Mouse (Mus musculus): ENCODE measurements around the gene Ccdc137. TPM values are rescaled to one million over a fixed set of nuclear protein-coding genes. Genes with fewer than 3 reads are reported as not detected.
"Not testable (repeated sequence)": the region's sequence is repeated elsewhere in the genome, so short reads cannot be mapped to it uniquely, and the experiment has no call there.

The Ccdc137 gene
- polyA plus RNA-seq (2015; fragmentation: Nextera tagmentation; extraction: Ambion mirVana), result 15.0 and 15.2 TPM in 2 replicates

DNA sequence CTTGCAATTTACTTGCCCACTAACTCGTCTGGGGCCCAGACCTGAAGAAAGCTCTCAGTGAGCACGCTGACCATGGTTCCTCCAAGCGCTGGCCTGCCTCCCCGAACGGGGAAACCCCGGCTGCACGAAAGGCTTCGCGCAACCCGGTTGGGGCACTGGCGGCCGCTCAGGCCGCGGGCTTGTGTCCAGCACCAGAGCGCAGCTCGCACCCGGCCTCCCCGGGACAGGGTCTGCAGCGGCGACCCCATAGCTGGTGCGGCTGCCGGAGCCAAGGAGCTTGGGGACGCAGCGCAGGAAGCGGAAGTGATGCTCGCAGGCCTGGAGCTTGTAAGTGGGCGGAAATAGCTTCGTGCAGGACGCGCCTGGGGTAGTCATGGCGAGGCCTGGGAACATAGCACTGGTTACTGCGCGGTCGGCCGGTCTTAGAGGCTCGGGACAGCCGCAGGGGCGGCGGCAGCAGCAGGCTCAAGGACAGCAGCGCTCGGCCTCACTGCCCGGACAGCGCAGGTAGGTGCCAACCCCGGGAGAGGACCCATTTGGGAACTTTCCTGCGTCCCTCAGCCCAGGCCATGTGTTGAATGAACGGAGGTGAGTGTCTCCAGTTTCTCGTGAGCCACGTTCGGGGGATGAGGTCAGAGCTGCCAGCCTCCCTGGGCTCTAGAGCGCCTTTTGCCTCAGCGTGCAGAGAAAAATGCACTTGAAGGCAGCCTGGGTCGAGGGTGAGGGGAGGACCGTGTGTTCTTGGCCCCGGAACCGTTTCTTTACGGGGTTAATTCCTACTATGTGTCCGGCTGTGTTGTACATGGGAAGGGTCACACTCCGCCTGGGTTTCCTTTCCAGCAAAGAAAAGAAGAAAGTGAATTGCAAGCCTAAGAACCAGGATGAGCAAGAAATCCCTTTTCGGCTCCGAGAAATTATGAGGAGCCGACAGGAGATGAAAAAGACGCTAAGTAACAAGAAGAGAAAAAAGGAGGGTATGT lies at the start of gene Ccdc137, which contains the start of gene Oxld1:
Gene Ccdc137, plus strand, starts transcription at position 344 of the 980 bp plus-strand sequence.
Gene Oxld1, minus strand, starts transcription at position 297 of the 980 bp plus-strand sequence.
- Histone ChIP-seq H3K27me3 (ENCODE audit: control insufficient read depth, insufficient read depth, low read depth, low read length) (no peaks in the 10 kb centered on the region), H3K27ac (ENCODE audit: low read length) (peak within 1 kb of the TSS; percentile 87), H3K36me3 (ENCODE audit: control insufficient read depth, insufficient read depth) (peaks cover 8% of the 10 kb centered on the region), H3K9me3 (replicated peaks; ENCODE audit: control insufficient read depth, low read length) (no peaks in the 10 kb centered on the region), H3K9ac (ENCODE audit: low read depth, low read length) (peak within 1 kb of the TSS; percentile 85), H3K4me2 (ENCODE audit: low read depth, low read length) (peak within 1 kb of the TSS; percentile 92), H3K4me3 (ENCODE audit: low read depth, low read length) (peak within 1 kb of the TSS; percentile 83), H3K4me1 (ENCODE audit: control insufficient read depth, low read depth, low read length) (peaks cover 39% of the 10 kb centered on the region)
- WGBS (ENCODE audit: insufficient replicate concordance), result 3% methylated on average over 62 of the region's 62 CpGs
- peak; percentile 84 for ATAC-seq (ENCODE audit: low read depth)

DNA sequence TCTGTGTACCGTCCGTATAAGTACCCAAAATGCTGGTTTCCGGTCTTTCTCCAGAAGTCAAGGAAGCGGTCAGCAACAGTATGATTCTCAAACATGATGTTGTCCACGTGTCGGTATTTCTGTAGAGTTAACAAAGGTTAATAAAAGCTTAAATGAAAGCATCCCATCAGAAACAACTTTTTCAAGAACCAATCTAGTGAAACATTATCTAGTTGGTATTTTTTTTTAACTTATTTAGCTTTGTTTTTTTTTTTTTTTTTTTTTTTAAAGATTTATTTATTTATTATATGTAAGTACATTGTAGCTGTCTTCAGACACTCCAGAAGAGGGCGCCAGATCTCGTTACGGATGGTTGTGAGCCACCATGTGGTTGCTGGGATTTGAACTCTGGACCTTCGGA lies 44.3 kb upstream of the Ccdc137 start:
- 92% methylated on average over 7 of the region's 10 CpGs for WGBS (ENCODE audit: insufficient replicate concordance)
- H3K9me3 ChIP-seq (replicated peaks; ENCODE audit: control insufficient read depth, low read length); H3K27me3 ChIP-seq (ENCODE audit: control insufficient read depth, insufficient read depth, low read depth, low read length); ATAC-seq (ENCODE audit: low read depth); H3K4me2 ChIP-seq (ENCODE audit: low read depth, low read length); H3K27ac ChIP-seq (ENCODE audit: low read length); H3K9ac ChIP-seq (ENCODE audit: low read depth, low read length); H3K4me3 ChIP-seq (ENCODE audit: low read depth, low read length); H3K4me1 ChIP-seq (ENCODE audit: control insufficient read depth, low read depth, low read length): not testable (repeated sequence)
- peaks cover 74% of the 10 kb centered on the region for H3K36me3 ChIP-seq (ENCODE audit: control insufficient read depth, insufficient read depth)

DNA sequence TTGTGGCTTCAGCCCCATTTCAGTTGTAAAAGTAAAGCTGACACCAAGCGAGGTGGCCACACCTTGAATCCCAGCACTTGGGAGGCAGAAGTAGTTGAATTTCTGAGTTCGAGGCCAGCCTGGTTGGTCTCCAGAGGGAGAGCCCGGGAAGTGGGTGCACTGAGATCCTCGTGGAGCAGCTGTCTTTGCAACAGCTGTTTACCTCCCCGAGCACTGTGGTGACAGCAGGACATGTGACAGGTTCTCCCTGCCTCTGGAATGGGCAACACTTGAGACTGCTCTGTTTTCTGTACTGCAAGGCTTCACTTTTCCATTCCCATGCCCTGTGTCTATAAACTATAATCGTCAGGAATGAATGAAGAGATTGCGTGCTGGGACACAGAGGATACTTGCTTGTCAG lies 40.1 kb upstream of the Ccdc137 start:
- Histone ChIP-seq H3K4me2 (ENCODE audit: low read depth, low read length) (no peak overlapping the region), H3K4me1 (ENCODE audit: control insufficient read depth, low read depth, low read length) (no peaks in the 10 kb centered on the region; the same call in 1 of the 2 replicates), H3K27ac (ENCODE audit: low read length) (no peak overlapping the region), H3K9me3 (replicated peaks; ENCODE audit: control insufficient read depth, low read length) (no peaks in the 10 kb centered on the region), H3K27me3 (ENCODE audit: control insufficient read depth, insufficient read depth, low read depth, low read length) (no peaks in the 10 kb centered on the region), H3K4me3 (ENCODE audit: low read depth, low read length) (no peak overlapping the region), H3K9ac (ENCODE audit: low read depth, low read length) (no peak overlapping the region), H3K36me3 (ENCODE audit: control insufficient read depth, insufficient read depth) (peaks cover 68% of the 10 kb centered on the region)
- 85% methylated on average over 7 of the region's 7 CpGs for WGBS (ENCODE audit: insufficient replicate concordance)
- no peak for ATAC-seq (ENCODE audit: low read depth)

- Histone ChIP-seq H3K36me3 (ENCODE audit: control insufficient read depth, insufficient read depth) (peaks cover 67% of the 10 kb centered on the region), H3K9ac (ENCODE audit: low read depth, low read length) (no peak overlapping the region), H3K27me3 (ENCODE audit: control insufficient read depth, insufficient read depth, low read depth, low read length) (no peaks in the 10 kb centered on the region), H3K4me3 (ENCODE audit: low read depth, low read length) (no peak overlapping the region), H3K4me1 (ENCODE audit: control insufficient read depth, low read depth, low read length) (no peaks in the 10 kb centered on the region; the same call in 1 of the 2 replicates), H3K27ac (ENCODE audit: low read length) (no peak overlapping the region), H3K9me3 (replicated peaks; ENCODE audit: control insufficient read depth, low read length) (no peaks in the 10 kb centered on the region), H3K4me2 (ENCODE audit: low read depth, low read length) (no peak overlapping the region)
- ATAC-seq (ENCODE audit: low read depth), result no peak
- 84% methylated on average over 1 of the region's 1 CpGs for WGBS (ENCODE audit: insufficient replicate concordance)
Measured at GRCm38 (mm10) chr11:120418592-120418991, 39.3 kb upstream of the Ccdc137 start.

GRCm38 (mm10) chr11:120422651-120423568 lies 35.0 kb upstream of the Ccdc137 start:
- Histone ChIP-seq H3K4me2 (ENCODE audit: low read depth, low read length) (no peak overlapping the region), H3K9me3 (replicated peaks; ENCODE audit: control insufficient read depth, low read length) (no peaks in the 10 kb centered on the region), H3K4me3 (ENCODE audit: low read depth, low read length) (no peak overlapping the region), H3K27me3 (ENCODE audit: control insufficient read depth, insufficient read depth, low read depth, low read length) (no peaks in the 10 kb centered on the region), H3K36me3 (ENCODE audit: control insufficient read depth, insufficient read depth) (peaks cover 70% of the 10 kb centered on the region), H3K27ac (ENCODE audit: low read length) (no peak overlapping the region), H3K9ac (ENCODE audit: low read depth, low read length) (no peak overlapping the region), H3K4me1 (ENCODE audit: control insufficient read depth, low read depth, low read length) (no peaks in the 10 kb centered on the region; the same call in 1 of the 2 replicates)
- no peak for ATAC-seq (ENCODE audit: low read depth)
- WGBS (ENCODE audit: insufficient replicate concordance), result 74% methylated on average over 13 of the region's 13 CpGs

- ATAC-seq (ENCODE audit: low read depth), result no peak
- Histone ChIP-seq H3K4me3 (ENCODE audit: low read depth, low read length) (no peak overlapping the region), H3K36me3 (ENCODE audit: control insufficient read depth, insufficient read depth) (peaks cover 73% of the 10 kb centered on the region), H3K4me1 (ENCODE audit: control insufficient read depth, low read depth, low read length) (no peaks in the 10 kb centered on the region; the same call in 1 of the 2 replicates), H3K4me2 (ENCODE audit: low read depth, low read length) (no peak overlapping the region), H3K27ac (ENCODE audit: low read length) (no peak overlapping the region), H3K9ac (ENCODE audit: low read depth, low read length) (no peak overlapping the region), H3K9me3 (replicated peaks; ENCODE audit: control insufficient read depth, low read length) (no peaks in the 10 kb centered on the region), H3K27me3 (ENCODE audit: control insufficient read depth, insufficient read depth, low read depth, low read length) (no peaks in the 10 kb centered on the region)
- 67% methylated on average over 9 of the region's 9 CpGs for WGBS (ENCODE audit: insufficient replicate concordance)
Measured at GRCm38 (mm10) chr11:120423569-120424295, 34.2 kb upstream of the Ccdc137 start.

DNA sequence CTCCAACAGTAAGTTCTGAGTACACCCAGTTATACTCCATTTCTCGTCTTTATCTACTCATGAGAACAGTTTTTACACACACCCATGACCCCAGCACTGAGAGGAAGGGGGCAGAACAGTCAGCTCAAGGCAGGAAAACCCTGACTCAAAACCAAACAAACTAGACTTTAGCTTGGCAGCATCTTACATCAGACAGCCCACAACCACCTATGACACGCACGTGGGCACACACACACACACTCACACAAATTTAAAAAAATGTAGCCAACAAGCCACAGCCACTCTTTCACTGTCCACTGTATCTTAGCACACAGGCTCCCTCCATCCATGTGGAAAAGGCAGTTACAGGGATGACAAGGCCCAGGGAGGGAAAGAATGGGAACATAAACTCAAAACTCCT lies 31.2 kb upstream of the Ccdc137 start:
- ATAC-seq (ENCODE audit: low read depth), result no peak
- H3K4me3 ChIP-seq (ENCODE audit: low read depth, low read length), result no peak overlapping the region
- H3K9me3 ChIP-seq (replicated peaks; ENCODE audit: control insufficient read depth, low read length), result no peaks in the 10 kb centered on the region
- no peaks in the 10 kb centered on the region; the same call in 1 of the 2 replicates for H3K4me1 ChIP-seq (ENCODE audit: control insufficient read depth, low read depth, low read length)
- WGBS (ENCODE audit: insufficient replicate concordance), result 77% methylated on average over 3 of the region's 3 CpGs
- no peaks in the 10 kb centered on the region for H3K27me3 ChIP-seq (ENCODE audit: control insufficient read depth, insufficient read depth, low read depth, low read length)
- H3K36me3 ChIP-seq (ENCODE audit: control insufficient read depth, insufficient read depth), result peaks cover 58% of the 10 kb centered on the region
- no peak overlapping the region for H3K9ac ChIP-seq (ENCODE audit: low read depth, low read length)
- no peak overlapping the region for H3K27ac ChIP-seq (ENCODE audit: low read length)
- H3K4me2 ChIP-seq (ENCODE audit: low read depth, low read length), result no peak overlapping the region

GRCm38 (mm10) chr11:120437152-120437856 lies 20.6 kb upstream of the Ccdc137 start, which contains the start of gene Nploc4:
TSS of gene Nploc4 (minus strand) at chr11:120437708.
- Histone ChIP-seq H3K27me3 (ENCODE audit: control insufficient read depth, insufficient read depth, low read depth, low read length) (no peaks in the 10 kb centered on the region), H3K36me3 (ENCODE audit: control insufficient read depth, insufficient read depth) (peaks cover 16% of the 10 kb centered on the region), H3K27ac (ENCODE audit: low read length) (peak within 1 kb of the TSS; percentile 93), H3K4me1 (ENCODE audit: control insufficient read depth, low read depth, low read length) (peaks cover 11% of the 10 kb centered on the region), H3K4me2 (ENCODE audit: low read depth, low read length) (peak within 1 kb of the TSS; percentile 78), H3K9ac (ENCODE audit: low read depth, low read length) (peak within 1 kb of the TSS; percentile 98), H3K4me3 (ENCODE audit: low read depth, low read length) (peak within 1 kb of the TSS; percentile 91), H3K9me3 (replicated peaks; ENCODE audit: control insufficient read depth, low read length) (no peaks in the 10 kb centered on the region)
- under 1% methylated on average over 71 of the region's 77 CpGs for WGBS (ENCODE audit: insufficient replicate concordance)
- peak; percentile 94 for ATAC-seq (ENCODE audit: low read depth)

Data from liver, embryonic 16.5 days (tissue).